Mouse (Mus musculus) embryo, embryonic 9.5 days (tissue): Measurements from ENCODE around the gene Dennd4a.

Experiments used
- DNase-seq: peaks from one replicate; pipeline ENCODE4 v3.0.0-alpha.2; 2017; ENCODE audit errors: extremely low spot score

Dennd4a gene

GRCm38 (mm10) chr9:64913406-64913805 lies 102.3 kb downstream of the Dennd4a start:
- DNase-seq, result no peak

- DNase-seq, result no peak
Measured at GRCm38 (mm10) chr9:64913973-64914372, 102.8 kb downstream of the Dennd4a start.

DNA sequence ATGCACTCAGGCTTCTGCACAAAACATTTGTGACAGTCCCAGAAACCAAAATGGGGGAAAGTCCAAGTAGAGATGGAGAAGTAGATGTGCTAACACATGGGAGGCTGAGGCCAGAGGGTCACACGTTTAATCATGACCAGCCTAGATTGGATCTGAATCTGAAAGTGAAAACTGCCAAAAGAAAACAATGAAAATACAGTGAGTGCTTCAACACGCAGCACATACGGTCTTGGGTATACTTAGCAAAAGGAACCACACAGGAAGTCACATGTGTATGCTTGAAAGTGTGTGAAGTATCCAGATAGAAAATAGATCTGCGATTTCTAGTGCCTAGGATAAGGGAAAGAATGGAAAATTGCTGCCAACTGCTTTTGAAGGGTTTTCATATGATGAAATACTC lies 103.5 kb downstream of the Dennd4a start:
- no peak for DNase-seq

DNA sequence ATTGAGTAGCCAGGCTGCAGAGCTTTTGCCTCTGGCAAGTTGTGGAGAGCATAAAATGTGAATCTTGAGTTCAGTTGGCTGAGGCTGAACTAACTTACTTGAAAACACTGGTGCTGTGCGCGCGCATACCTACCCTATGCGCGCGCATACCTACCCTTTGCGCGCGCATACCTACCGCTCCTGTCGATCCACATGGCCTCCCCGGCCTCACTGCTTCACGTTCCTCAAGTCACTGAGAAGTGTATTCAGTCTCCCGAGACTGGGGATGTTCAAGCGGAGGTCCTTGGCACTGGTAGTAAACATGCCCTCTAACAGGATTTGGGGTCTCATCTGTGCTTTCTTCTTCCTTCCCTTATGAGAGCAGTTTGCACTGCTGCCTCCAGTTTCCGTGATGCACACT lies 107.4 kb downstream of the Dennd4a start:
- peak; percentile 67 for DNase-seq

- no peak for DNase-seq
Measured at GRCm38 (mm10) chr9:64925771-64926170, 114.6 kb downstream of the Dennd4a start.

GRCm38 (mm10) chr9:64926201-64926991 lies 115.3 kb downstream of the Dennd4a start:
- no peak for DNase-seq

GRCm38 (mm10) chr9:64930256-64930655 lies 119.1 kb downstream of the Dennd4a start:
- DNase-seq, result no peak

DNA sequence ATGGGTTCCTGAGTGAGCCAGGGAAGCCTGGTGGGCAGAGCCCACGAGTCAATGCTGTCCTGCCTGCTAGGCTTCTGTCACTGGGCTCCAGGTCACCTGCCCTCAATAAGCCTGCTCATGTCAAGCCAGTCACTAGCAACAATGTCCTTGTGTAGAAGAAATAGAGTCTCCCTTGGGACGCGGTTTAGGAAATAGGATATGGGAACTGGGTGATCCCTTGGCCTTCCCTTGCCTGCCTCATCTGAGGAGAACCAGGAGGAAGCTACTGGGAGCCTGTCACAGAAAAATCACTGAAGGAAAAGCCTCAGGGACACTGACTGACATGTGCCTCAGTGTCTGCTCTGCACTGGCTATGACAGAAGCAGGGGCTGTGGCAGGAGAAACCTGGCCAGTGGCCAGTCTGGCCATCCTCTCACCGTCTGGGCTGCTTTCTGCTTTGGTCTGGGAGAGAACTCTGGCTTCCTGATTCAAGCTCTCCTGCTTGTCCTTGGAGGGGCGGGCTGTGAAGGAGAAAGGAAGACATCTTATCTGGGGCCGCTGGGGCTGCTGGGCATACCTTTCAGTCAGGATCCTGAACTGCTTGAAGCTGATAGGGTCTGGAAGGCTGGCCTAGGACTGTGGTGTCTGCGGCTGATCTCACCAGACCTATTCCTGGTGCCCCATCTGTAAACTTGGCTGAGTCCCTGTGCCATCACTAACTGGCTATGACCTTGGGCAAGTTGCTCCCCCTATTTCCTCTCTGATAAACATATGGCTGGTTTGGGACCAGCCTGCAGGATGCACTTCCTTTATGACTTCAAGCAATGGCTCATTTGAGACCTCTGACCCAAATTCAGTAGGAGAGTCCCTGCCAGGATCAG lies 120.8 kb downstream of the Dennd4a start:
- no peak for DNase-seq

- DNase-seq, result peak; percentile 61
Measured at GRCm38 (mm10) chr9:64934015-64934754, 123.0 kb downstream of the Dennd4a start.

DNA sequence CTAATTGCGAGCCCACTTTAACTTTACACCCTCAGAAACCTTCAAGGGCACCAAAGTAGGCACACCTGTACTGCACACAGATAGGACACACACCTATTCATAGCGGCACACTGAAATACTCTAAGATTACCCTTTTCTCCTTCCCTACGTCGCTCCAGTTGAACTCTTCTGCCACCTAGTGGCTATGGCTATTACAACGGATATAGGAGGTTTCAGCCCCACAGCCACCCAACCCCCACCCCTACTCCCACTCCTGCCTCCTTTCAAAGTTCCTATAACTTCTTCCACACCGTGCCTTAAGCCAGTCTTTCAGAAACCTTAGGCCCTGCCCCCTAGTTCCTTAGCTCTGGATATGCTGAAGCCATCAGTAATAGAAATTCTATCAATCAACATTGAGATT lies 125.4 kb downstream of the Dennd4a start:
- peak; percentile 62 for DNase-seq

DNA sequence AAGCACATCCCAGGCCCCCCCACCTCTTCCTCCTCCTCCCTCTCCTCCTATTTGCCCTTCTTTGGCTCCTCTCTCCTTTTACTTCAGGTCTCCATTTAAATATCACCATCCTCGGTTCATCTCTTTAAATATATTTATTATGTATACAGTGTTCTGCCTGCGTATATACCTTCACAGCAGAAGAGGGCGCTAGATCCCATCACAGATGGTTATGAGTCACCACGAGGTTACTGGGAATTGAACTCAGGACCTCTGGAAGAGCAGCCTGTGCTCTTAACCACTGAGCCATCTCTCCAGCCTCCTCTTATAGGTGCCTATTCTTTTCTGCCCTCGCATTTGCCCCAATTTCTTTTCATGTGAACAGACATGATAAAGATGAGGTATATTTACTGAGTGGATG lies 126.4 kb downstream of the Dennd4a start:
- no peak for DNase-seq

DNA sequence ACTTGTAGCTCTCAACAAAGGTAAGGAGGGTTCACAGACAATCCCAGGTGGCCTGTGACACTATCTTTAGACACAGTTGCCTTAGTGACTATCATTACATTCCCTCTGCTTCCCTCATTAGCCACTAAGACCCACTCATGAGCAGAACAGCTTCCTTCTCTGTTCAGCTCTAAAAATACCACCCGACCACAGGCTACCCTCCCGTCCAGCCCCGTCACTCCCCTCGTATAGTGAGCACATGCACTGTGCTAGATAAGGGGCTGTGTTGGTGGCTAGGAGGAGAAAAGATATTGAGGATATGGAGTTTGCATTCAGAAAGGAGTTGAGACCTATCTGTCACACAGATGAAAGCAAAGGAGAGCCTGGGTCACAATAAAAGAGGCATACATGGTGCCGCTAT lies 127.4 kb downstream of the Dennd4a start:
- DNase-seq, result no peak

DNA sequence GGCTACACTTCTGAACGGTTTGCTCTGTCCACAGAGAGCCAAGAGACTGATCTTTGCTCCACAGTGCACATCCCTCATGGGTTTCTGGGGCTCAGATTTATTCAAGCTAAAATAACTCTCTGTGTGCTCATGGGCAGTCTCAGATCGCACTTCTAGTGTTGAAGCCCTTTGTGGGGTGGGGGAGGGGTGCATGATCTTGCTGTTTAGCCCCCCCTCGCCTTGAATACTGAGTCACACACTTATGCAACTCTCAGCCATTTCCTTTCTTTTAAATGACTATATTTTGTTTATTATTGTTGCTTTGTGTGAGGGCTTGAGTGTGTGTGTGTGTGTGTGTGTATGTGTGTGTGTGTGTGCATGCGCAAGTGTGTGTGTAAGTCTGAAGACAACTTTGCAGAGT lies 128.1 kb downstream of the Dennd4a start:
- DNase-seq, result no peak

DNA sequence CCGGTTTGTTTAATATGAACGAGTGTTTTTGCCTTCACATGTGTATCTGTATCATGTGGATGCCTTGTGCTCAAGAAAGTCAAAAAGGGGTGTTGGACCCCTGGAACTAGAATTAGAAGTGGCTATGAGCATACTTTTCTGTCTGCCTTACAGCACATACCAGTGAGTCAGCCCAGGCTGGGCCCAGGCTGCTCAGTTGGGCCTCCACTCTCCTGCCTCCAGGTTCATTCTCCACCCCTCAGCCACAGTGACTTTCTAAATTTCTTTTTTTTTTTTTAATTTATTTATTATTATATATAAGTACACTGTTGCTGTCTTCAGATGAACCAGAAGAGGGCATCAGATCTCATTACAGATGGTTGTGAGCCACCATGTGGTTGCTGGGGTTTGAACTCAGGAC lies 128.7 kb downstream of the Dennd4a start:
- DNase-seq, result no peak

GRCm38 (mm10) chr9:64940731-64941346 lies 129.7 kb downstream of the Dennd4a start:
- no peak for DNase-seq

DNA sequence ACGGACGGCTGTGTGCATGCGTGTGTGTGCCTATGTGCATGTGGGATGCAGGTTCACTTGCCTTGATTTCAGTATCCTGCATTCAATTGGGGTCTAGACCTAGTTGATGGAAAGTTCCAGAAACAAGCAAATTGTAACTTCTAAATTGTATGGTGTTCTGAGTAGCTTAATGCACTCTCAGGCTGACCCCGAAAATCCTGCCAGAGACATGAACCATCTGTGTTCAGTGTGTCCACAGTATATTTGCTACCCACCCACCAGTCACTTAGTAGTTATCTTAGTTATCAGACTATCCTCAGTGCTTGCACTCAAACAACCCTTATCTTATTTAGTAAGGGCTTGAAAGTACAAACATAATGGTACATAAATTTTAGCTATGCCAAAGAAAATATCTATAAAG lies 130.5 kb downstream of the Dennd4a start:
- DNase-seq, result no peak

GRCm38 (mm10) chr9:64943997-64944396 lies 132.9 kb downstream of the Dennd4a start:
- no peak for DNase-seq

GRCm38 (mm10) chr9:64947483-64948095 lies 136.4 kb downstream of the Dennd4a start:
- no peak for DNase-seq

- no peak for DNase-seq
Measured at GRCm38 (mm10) chr9:64951161-64951657, 140.1 kb downstream of the Dennd4a start, which contains the start of gene Slc24a1. TSS of gene Slc24a1 (minus strand) at chr9:64951607.

DNA sequence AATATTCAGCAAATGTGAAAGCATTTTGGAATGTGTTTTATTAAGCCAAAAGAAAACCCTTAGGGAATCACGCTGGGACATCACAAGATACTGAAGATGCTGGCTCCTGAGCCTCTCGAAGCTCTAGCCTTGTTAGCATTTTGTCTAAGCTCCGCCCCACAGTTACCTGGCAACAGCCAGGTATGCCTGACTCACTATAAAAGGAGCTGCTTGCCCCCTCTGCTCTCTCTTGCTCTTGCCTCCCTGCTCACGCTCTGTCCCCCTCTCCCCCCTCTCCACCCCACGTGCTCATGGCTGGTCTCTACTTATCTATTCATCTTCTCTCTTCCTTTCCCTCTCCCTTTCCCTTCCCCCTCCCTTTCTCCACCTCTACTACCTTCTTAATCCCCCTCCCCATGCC lies 140.9 kb downstream of the Dennd4a start:
- no peak for DNase-seq

GRCm38 (mm10) chr9:64953190-64953589 lies 142.1 kb downstream of the Dennd4a start:
- DNase-seq, result no peak
